Mouse (Mus musculus): ENCODE results near the gene Prdm2. TPM values are rescaled to one million over a fixed set of nuclear protein-coding genes. Genes with fewer than 3 reads are reported as not detected.

The Prdm2 gene
- 10.4 and 11.6 TPM in 2 replicates for polyA plus RNA-seq (2016; fragmentation: Nextera tagmentation; extraction: Ambion mirVana)

- 0 out of 2 replicates have a peak, but pooled peaks cover 6% of the 10 kb centered on the region for H3K27me3 ChIP-seq (replicated peaks)
- peak within 1 kb of the TSS; percentile 88 for H3K9ac ChIP-seq
- H3K4me1 ChIP-seq (replicated peaks), result peaks cover 5% of the 10 kb centered on the region
- no peaks in the 10 kb centered on the region for H3K9me3 ChIP-seq (replicated peaks)
- peak within 1 kb of the TSS; percentile 69 for H3K27ac ChIP-seq (ENCODE audit: poor library complexity, severe bottlenecking)
- peak within 1 kb of the TSS; percentile 75 for H3K4me2 ChIP-seq
- peak within 1 kb of the TSS; percentile 77 for H3K4me3 ChIP-seq
- ATAC-seq (ENCODE audit: insufficient number of reproducible peaks, low FRiP score), result peak; percentile 87
- WGBS, result 3% methylated on average over 87 of the region's 96 CpGs
- no peaks in the 10 kb centered on the region for H3K36me3 ChIP-seq
These were observed at the start of gene Prdm2 for GRCm38 (mm10) chr4:143212341-143213174. Gene Prdm2 (minus strand): TSS chr4:143212995.

DNA sequence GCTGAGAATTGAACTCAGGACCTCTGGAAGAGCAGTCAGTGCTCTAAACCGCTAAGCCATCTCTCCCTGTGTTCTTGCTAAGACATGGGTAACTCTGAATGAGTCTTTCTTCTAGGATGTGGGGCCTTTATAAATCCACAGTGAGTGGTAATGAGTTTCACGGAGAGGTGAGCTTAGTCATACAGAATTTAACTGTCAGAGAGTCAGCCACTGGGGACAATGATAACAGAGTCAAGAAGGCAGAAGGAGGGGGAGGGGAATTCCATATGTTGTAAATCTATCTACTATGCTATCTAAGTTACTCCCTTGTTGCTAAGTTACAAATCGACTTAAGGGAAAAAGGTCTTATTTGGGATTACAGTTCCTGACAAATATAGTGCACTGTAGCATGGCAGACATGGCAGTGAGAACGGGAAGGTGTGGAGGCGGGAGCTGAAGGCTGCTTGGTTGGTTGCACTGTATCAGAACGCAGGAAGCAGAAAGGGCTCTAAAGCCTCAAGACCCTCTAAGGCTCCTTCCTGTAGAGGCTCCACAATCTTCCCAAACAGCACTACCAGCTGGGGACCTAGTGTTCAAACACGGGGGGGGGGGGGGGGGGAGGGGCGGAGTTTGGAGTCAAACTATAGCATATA is 47.0 kb upstream of the Prdm2 start:
- Histone ChIP-seq H3K36me3 (no peaks in the 10 kb centered on the region), H3K9ac (no peak overlapping the region), H3K4me1 (replicated peaks) (peaks cover 11% of the 10 kb centered on the region; the same call in 1 of the 2 replicates), H3K4me3 (no peak overlapping the region), H3K27ac (ENCODE audit: poor library complexity, severe bottlenecking) (no peak overlapping the region), H3K9me3 (replicated peaks) (no peaks in the 10 kb centered on the region), H3K27me3 (replicated peaks) (no peaks in the 10 kb centered on the region), H3K4me2 (no peak overlapping the region)
- no peak for ATAC-seq (ENCODE audit: insufficient number of reproducible peaks, low FRiP score)
- WGBS, result 49% methylated on average over 7 of the region's 8 CpGs

DNA sequence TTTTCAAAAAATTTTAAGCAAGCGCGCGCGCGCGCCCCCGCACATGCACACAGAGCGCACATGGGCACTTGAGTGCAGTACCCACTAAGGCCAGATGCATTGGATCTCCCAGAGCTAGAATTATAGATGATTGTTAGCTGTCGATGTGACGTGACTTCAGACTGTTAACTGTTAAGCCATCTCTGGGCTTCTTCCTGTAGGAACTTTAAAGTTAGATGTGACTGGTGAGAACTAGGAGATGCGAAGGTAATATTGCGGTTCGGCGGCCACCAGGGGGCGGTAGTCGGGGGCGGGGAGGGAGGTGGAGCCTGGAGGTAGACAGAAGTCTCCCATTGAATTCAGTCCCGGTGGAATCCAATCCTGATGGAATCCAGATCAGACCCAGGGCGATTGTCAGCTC is 45.7 kb upstream of the Prdm2 start:
- no peak for ATAC-seq (ENCODE audit: insufficient number of reproducible peaks, low FRiP score)
- H3K4me2 ChIP-seq, result peak overlapping the region; percentile 43
- 27% methylated on average over 19 of the region's 19 CpGs for WGBS
- H3K9me3 ChIP-seq (replicated peaks), result 0 out of 2 replicates have a peak, but pooled peaks cover under 1% of the 10 kb centered on the region
- no peaks in the 10 kb centered on the region for H3K27me3 ChIP-seq (replicated peaks)
- no peak overlapping the region for H3K9ac ChIP-seq
- no peak overlapping the region for H3K4me3 ChIP-seq
- H3K27ac ChIP-seq (ENCODE audit: poor library complexity, severe bottlenecking), result no peak overlapping the region
- H3K4me1 ChIP-seq (replicated peaks), result peaks cover 11% of the 10 kb centered on the region; the same call in 1 of the 2 replicates
- no peaks in the 10 kb centered on the region for H3K36me3 ChIP-seq

GRCm38 (mm10) chr4:143257971-143258370 is 45.2 kb upstream of the Prdm2 start:
- no peak overlapping the region for H3K4me2 ChIP-seq
- H3K4me3 ChIP-seq, result no peak overlapping the region
- H3K9ac ChIP-seq, result no peak overlapping the region
- H3K36me3 ChIP-seq, result no peaks in the 10 kb centered on the region
- H3K9me3 ChIP-seq (replicated peaks), result peaks cover 5% of the 10 kb centered on the region; the same call in 1 of the 2 replicates
- ATAC-seq (ENCODE audit: insufficient number of reproducible peaks, low FRiP score), result no peak
- peaks cover 11% of the 10 kb centered on the region; the same call in 1 of the 2 replicates for H3K4me1 ChIP-seq (replicated peaks)
- 43% methylated on average over 6 of the region's 6 CpGs for WGBS
- no peaks in the 10 kb centered on the region for H3K27me3 ChIP-seq (replicated peaks)
- no peak overlapping the region for H3K27ac ChIP-seq (ENCODE audit: poor library complexity, severe bottlenecking)

GRCm38 (mm10) chr4:143255541-143255940 is 42.7 kb upstream of the Prdm2 start:
- ATAC-seq (ENCODE audit: insufficient number of reproducible peaks, low FRiP score), result no peak
- no peak overlapping the region for H3K4me3 ChIP-seq
- peaks cover 5% of the 10 kb centered on the region; the same call in 1 of the 2 replicates for H3K9me3 ChIP-seq (replicated peaks)
- H3K4me1 ChIP-seq (replicated peaks), result peaks cover 3% of the 10 kb centered on the region; the same call in 1 of the 2 replicates
- H3K4me2 ChIP-seq, result no peak overlapping the region
- no peaks in the 10 kb centered on the region for H3K27me3 ChIP-seq (replicated peaks)
- WGBS, result 71% methylated on average over 8 of the region's 8 CpGs
- H3K27ac ChIP-seq (ENCODE audit: poor library complexity, severe bottlenecking), result no peak overlapping the region
- no peak overlapping the region for H3K9ac ChIP-seq
- no peaks in the 10 kb centered on the region for H3K36me3 ChIP-seq

GRCm38 (mm10) chr4:143253356-143253755 is 40.6 kb upstream of the Prdm2 start:
- Histone ChIP-seq H3K9me3 (replicated peaks) (peaks cover 5% of the 10 kb centered on the region; the same call in 1 of the 2 replicates), H3K36me3 (no peaks in the 10 kb centered on the region), H3K4me1 (replicated peaks) (no peaks in the 10 kb centered on the region; the same call in 1 of the 2 replicates), H3K9ac (no peak overlapping the region), H3K27ac (ENCODE audit: poor library complexity, severe bottlenecking) (no peak overlapping the region), H3K27me3 (replicated peaks) (no peaks in the 10 kb centered on the region), H3K4me2 (no peak overlapping the region), H3K4me3 (no peak overlapping the region)
- no peak for ATAC-seq (ENCODE audit: insufficient number of reproducible peaks, low FRiP score)
- 80% methylated on average over 1 of the region's 1 CpGs for WGBS

- H3K9ac ChIP-seq, result no peak overlapping the region
- no peaks in the 10 kb centered on the region for H3K36me3 ChIP-seq
- H3K27ac ChIP-seq (ENCODE audit: poor library complexity, severe bottlenecking), result no peak overlapping the region
- 73% methylated on average over 5 of the region's 5 CpGs for WGBS
- H3K27me3 ChIP-seq (replicated peaks), result no peaks in the 10 kb centered on the region
- H3K4me2 ChIP-seq, result no peak overlapping the region
- H3K4me3 ChIP-seq, result no peak overlapping the region
- peaks cover under 1% of the 10 kb centered on the region; the same call in 1 of the 2 replicates for H3K9me3 ChIP-seq (replicated peaks)
- 0 out of 2 replicates have a peak, but pooled peaks cover 3% of the 10 kb centered on the region for H3K4me1 ChIP-seq (replicated peaks)
- no peak for ATAC-seq (ENCODE audit: insufficient number of reproducible peaks, low FRiP score)
These were observed 35.3 kb upstream of the Prdm2 start for GRCm38 (mm10) chr4:143248050-143248449.

DNA sequence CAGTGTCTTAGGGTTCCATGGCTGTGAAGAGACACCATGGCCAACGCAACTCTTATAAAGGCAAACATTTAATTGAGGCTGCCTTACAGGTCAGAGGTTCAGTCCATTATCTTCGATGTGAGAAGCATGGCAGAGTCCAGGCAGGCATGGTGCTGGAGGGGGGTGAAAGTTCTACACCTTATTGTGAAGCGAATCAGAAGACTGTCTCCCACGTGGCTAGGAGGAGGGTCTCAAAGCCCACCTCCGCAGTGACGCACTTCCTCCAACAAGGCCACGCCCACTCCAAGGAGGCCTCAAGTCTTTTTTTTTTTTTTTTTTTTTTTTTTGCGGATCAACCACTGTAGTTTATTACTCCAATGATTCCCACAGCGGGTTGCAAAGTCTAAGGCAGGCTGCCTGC is 28.5 kb upstream of the Prdm2 start:
- ATAC-seq (ENCODE audit: insufficient number of reproducible peaks, low FRiP score), result no peak
- Histone ChIP-seq H3K9me3 (replicated peaks) (no peaks in the 10 kb centered on the region), H3K36me3 (no peaks in the 10 kb centered on the region), H3K27ac (ENCODE audit: poor library complexity, severe bottlenecking) (no peak overlapping the region), H3K4me1 (replicated peaks) (peaks cover 7% of the 10 kb centered on the region; the same call in 1 of the 2 replicates), H3K27me3 (replicated peaks) (no peaks in the 10 kb centered on the region), H3K4me2 (no peak overlapping the region), H3K9ac (no peak overlapping the region), H3K4me3 (no peak overlapping the region)
- 73% methylated on average over 9 of the region's 9 CpGs for WGBS

- H3K9me3 ChIP-seq (replicated peaks), result no peaks in the 10 kb centered on the region
- no peak overlapping the region for H3K9ac ChIP-seq
- no peak overlapping the region for H3K4me2 ChIP-seq
- no peaks in the 10 kb centered on the region for H3K27me3 ChIP-seq (replicated peaks)
- H3K4me3 ChIP-seq, result no peak overlapping the region
- no peaks in the 10 kb centered on the region for H3K36me3 ChIP-seq
- H3K4me1 ChIP-seq (replicated peaks), result peaks cover 5% of the 10 kb centered on the region; the same call in 1 of the 2 replicates
- WGBS, result 82% methylated on average over 9 of the region's 9 CpGs
- no peak overlapping the region for H3K27ac ChIP-seq (ENCODE audit: poor library complexity, severe bottlenecking)
- no peak for ATAC-seq (ENCODE audit: insufficient number of reproducible peaks, low FRiP score)
These were observed 26.9 kb upstream of the Prdm2 start for GRCm38 (mm10) chr4:143239615-143240201.

DNA sequence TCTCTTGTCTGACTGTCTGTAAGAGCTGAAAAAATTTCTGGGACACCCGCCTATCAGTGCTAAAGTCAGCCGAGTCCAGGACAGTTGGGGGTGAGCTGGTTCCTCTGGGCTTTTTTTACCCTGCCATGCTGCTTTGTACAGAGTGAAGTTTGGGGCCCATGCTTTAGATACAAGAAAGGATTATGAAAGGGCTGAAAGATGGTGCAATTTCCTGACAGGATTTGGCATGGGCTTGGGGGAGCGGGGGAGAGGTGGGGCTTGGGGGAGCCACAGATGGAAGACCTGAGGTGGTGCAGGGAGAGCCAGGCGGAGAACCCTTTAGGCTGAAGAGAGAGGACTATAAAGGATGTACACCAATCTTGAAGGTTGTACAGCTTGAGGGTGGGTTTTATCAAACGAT is 26.3 kb upstream of the Prdm2 start:
- Histone ChIP-seq H3K9me3 (replicated peaks) (peaks cover 4% of the 10 kb centered on the region; the same call in 1 of the 2 replicates), H3K27ac (ENCODE audit: poor library complexity, severe bottlenecking) (no peak overlapping the region), H3K9ac (no peak overlapping the region), H3K36me3 (no peaks in the 10 kb centered on the region), H3K27me3 (replicated peaks) (no peaks in the 10 kb centered on the region), H3K4me2 (no peak overlapping the region), H3K4me3 (no peak overlapping the region), H3K4me1 (replicated peaks) (peaks cover 5% of the 10 kb centered on the region; the same call in 1 of the 2 replicates)
- 86% methylated on average over 5 of the region's 5 CpGs for WGBS
- no peak for ATAC-seq (ENCODE audit: insufficient number of reproducible peaks, low FRiP score)
